Mouse (Mus musculus): ENCODE data around the gene Atg16l1.

DNA sequence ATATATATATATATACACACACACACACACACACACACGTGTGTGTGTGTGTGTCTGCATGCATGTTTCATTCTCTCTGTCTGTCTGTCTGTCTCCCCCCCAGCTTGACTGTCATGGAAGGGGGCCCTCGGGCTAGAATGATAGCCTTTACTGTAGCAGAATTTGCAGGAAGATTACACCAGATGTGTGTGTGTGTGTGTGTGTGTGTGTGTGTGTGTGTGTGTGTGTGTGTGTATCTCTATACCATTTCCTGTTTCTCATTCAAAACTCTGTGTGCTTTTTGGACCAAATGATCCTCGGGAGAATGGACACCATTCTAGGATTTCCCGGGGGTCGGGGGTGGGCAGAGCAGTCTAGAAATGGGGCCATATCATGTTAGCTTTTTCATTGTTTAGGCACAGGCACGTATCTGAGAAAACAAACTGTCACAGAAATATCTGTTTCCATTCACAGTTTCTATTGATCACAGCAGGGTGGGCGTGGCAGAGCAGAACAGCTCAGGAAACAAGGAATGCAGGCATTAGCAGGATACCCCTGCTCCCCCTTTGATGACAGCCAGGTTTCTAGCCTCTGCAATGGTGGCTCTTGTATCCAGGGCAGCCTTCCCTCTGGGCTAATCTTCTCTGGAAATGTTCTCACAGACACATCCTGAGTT is 73.4 kb downstream of the Atg16l1 start:
- TF ChIP-seq CTCF (IDR thresholded peaks at IDR 0.05; ENCODE audit: low read depth), result no peak
- no peak for TF ChIP-seq EP300 (optimal IDR thresholded peaks at IDR 0.05)
